Mouse (Mus musculus) small intestine, adult 2 months (tissue): ENCODE measurements around the gene Gmfb.

Experiments used
- CTCF ChIP-seq: fragments of 200-500 bp; IDR thresholded peaks from 2 replicates; pipeline ENCODE4 v1.5.1; 2012; ENCODE audit warnings: low read depth, mild to moderate bottlenecking, control low read depth, inconsistent platforms, low read length, moderate library complexity, mixed read lengths; ENCODE audit not compliant: insufficient replicate concordance, insufficient read length; ENCODE audit errors: extremely low read depth
- POLR2A ChIP-seq: fragments of 200-500 bp; IDR thresholded peaks from 2 replicates; pipeline ENCODE4 v1.6.1; 2012; ENCODE audit warnings: low read depth, mild to moderate bottlenecking, control low read depth, inconsistent platforms, low read length, moderate library complexity

DNA sequence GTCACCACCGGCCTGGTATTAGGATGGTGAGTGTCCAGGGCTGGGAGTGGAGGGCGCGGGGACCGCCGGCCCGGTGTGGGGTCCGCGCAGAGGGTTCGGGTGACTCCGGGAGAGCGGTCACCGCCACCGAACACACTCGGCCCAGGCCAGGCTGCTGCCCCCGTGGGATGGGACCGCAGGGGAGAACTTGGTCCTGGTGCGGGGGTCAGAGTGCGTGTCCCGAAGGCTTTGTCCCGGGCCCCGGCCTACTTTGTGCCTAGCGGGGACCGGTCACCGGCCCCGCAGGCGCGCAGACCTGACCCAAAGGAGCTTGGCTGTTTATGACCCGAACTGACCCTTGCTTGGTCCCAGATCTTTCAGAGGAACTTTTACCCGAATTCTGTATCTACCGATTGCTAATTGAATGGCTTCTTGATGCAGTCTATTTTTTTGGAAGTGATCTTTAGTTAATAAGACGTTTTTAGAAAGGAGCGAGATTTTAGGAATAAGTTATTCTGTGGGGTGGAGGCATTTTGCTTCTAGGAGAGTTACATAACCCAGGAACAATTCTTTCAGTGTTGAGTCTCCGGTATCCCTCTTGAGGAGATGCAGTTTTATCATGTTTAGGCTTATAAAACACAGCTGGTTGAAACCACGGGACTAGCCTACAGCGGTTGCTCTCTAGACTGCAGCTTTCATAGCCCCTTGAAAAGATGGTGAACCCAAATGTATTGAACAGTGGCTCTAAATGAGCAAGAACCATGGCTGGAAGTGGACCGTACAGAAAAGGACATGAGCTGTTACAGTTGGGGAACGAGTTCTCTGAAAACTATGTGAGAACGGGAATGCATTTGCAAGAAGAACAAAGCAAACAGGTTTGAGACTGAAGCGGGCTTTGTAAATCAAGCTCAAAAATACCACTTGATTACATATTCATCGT lies 10.6 kb upstream of the Gmfb start:
- no peak for TF ChIP-seq POLR2A
- no peak for TF ChIP-seq CTCF
